Mouse (Mus musculus) brain, embryonic 14.5 days (tissue): ENCODE measurements around the gene Rilp. TPM values are rescaled to one million over a fixed set of nuclear protein-coding genes. Genes with fewer than 3 reads are reported as not detected.

Source experiments
- DNase-seq: peaks from one replicate; pipeline ENCODE4 v3.0.0-alpha.2; 2011; ENCODE audit warnings: low read depth
- CTCF ChIP-seq: fragments of 200-500 bp; IDR thresholded peaks from 2 replicates; pipeline ENCODE4 v1.5.1; 2012; ENCODE audit warnings: inconsistent platforms, mild to moderate bottlenecking, moderate library complexity, borderline replicate concordance; ENCODE audit not compliant: insufficient read depth, insufficient read length; ENCODE audit errors: extremely low read depth
- POLR2A ChIP-seq: fragments of 200-500 bp; IDR thresholded peaks from 2 replicates; pipeline ENCODE4 v1.6.1; 2012; ENCODE audit warnings: mild to moderate bottlenecking, inconsistent platforms, borderline replicate concordance; ENCODE audit not compliant: poor library complexity, insufficient read depth, insufficient read length, severe bottlenecking; ENCODE audit errors: extremely low read depth
- polyA plus RNA-seq: library from polyadenylated mRNA; depleted of rRNA; stranded (reverse); fragments of >200 nt; gene quantifications from 2 replicates; pipeline ENCODE4 v1.2.3, GENCODE M21; 2012; rRNA removed

The Rilp gene
- 1.0 and 1.5 TPM in 2 replicates for polyA plus RNA-seq

DNA sequence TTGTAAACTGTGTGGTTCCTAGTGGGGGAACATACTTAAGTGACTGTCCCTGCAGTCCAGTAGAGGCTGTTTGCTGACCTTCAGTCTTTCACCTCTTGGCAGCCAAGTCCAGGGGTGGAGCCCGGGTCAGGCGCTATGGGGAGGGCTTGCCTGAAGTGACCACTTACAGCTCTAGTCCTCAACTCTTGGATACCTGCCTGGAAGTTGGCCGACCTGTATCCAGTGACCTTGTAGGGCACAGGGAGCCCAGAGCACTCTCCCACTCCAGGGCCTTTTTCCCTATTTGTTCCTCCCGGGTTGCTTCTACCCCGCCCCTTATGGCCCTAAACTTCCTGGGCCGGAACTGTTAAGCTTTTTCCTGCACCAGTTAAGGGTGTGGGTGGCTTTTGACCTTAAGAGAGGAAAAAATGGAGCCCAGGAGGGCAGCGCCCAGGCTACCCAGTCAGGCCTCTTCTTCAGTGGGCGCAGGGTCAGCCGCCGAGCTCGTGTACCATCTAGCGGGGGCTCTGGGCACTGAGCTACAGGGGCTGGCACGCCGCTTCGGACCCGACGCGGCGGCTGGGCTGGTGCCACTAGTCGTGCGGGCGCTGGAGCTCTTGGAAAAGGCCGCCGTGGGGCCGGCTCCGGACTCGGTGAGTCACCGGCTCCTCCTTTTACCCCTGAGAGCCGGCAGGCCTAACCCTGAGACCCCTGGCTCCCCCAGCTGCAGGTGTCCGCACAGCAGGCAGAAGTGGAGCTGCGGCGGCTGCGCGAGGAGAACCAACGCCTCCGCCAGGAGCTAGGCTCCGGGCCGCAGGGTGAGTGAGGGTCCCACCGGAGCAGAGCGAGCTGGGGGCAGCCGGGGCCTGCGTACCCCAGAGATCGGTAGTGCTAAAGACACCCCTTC lies at the start of gene Rilp:
Gene Rilp (plus strand): TSS at position 354 of the 886 bp plus-strand sequence.
- TF ChIP-seq CTCF = peak; percentile 50; the same call in 1 of the 2 replicates
- TF ChIP-seq POLR2A = no peak
- peak; percentile 75 for DNase-seq

DNA sequence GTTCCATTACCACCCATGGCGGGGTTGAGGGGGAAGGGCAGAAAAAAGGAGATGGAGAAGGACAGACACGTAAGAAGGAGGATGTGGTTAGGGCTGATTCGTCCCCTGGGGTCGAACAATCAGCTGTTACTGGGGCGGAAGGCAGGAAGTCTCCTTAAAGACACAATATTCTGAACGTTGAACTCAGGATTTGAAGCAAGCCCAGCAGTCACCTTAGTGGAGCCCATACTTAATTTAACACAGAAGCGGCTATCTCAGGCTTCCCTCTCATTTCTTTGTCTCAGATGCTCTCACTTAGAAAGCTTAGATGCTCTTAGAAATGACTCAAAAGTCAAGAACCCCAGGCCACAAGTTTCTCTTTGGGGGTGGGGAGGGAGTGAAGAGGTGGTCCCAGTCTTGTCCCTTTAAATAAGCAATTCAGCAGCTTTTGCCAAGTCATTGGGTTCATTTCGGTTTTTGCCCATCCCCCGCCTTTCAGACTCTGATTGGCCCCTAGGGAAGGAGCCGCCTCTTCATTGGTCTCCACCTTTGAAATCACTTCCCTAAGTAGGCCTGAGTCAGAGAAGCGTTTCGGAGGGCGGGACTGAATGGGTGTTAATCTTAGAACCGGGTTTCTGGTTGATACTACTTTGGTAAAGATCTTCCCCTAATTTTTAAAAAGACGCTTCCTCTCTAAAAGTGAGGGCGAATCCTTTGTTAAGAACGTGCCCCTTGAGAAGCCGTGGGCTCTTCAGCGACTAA lies 49.6 kb upstream of the Rilp start:
- TF ChIP-seq CTCF (no peak), POLR2A (no peak)
- DNase-seq = peak; percentile 96

DNA sequence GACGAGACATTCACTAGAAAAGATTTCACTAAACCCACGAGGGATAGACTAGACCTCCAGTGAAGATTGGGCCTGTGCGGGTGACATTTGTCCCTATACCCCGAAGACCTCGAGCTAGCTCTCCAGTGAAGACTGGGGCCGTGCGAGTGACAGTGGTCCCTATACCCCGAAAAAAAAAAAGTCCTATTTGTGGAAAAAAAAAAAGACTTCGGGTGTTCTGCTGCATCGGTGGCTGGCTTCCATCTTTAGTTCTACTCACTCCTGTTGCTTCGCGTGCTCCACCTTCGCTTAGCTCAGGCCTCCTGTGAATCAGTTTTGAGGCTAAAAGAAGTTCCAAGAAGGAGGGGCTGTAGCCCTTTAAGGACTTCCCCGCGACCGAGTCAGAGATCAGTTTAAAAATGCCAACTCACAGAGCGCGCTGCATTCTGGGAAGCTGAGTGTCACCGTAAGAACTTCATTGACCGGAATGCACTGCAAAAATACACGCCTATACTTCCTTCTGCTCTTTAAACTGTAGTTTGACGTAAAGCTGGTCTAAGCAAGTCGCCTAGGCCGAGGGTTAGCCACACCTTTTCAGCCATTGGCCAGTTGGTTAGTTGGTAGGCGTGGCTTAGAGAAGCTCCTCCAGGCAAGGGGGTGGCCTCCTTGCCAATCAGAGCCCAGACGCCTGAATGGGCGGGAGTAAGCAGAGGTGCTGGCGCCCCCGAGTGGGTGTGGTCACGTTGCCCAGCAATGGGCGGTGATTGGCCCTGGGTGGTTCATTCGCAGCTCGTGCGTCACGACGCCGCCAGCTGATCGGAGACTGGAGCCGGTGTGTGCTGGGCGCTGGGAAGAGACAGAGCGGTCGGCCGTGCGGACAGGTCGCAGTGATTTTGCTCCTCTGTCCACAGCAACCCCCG lies 48.8 kb upstream of the Rilp start, which contains the start of gene Tlcd2:
Gene Tlcd2 (plus strand): TSS at position 872 of the 899 bp plus-strand sequence.
- TF ChIP-seq POLR2A (peak; percentile 55; the same call in 1 of the 2 replicates), CTCF (no peak)
- peak; percentile 100 for DNase-seq

DNA sequence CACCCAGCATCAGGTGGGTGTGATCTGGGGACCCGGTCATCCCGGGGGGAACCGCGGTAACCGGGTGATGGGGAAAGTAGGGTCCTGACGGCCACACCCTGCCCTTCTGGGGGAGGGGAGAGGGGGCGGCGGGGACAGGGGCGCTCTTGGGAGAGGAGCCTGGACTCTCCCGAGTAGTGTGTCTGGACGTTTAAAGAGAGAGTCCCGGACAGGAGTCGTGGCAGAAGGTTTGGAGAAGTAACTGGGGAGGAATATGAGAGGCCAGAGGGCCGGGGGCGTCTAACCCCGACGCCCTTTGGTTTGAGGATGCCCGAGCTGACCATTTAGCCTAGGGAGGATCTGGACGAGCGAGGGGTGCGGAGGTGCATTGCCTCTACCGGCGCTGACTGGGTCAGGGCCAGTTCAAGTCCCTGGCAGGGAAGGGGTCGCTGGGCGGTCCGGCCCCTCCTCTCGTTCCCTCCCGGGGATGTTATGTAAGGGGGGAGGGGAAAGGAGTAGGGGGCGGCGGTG lies 48.1 kb upstream of the Rilp start:
- no peak for DNase-seq
- TF ChIP-seq CTCF (no peak), POLR2A (no peak)

- no peak for DNase-seq
- TF ChIP-seq CTCF (no peak), POLR2A (no peak)
Measured at GRCm38 (mm10) chr11:75462253-75462783, 47.6 kb upstream of the Rilp start.

DNA sequence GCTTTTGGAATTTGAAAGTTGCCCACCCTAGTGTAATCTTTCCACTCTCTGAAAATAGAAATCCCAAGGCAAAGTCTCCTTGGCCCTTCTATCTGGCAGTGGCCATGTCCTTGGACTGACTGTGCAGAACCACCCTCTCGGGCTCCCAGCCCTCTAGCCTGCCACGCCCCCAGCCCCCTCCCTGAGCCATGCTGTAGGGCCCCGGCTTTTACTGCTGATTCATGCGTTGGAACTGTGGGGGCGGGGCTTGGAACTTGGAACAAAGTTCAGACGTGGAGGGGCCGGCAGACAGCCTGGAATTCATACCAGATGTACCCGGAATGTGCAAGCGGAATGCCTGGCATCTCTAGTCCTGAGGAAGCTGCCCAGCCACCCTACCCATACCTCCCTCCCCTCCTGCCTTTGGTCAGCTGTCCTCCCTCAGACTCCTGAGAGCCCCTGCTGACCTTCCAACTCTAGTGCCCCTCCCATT lies 47.0 kb upstream of the Rilp start:
- TF ChIP-seq POLR2A (no peak), CTCF (no peak)
- DNase-seq = peak; percentile 66

DNA sequence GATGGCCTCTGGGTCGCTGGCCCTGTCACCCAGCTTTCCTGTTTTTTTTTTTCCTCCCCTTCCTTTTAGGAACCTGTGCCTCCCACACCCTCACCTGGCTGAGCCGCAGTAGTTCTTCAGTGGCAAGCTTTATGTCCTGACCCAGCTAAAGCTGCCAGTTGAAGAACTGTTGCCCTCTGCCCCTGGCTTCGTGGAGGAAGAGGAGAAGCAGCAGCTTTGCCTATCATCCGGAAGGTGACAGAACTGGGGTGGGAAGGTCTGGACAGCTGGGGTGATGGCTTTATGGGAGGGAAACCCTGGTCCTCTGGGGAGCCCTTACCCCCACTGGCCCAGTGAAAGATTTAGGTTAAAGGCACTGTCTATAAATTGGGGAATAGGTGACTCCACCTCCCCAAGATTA lies 46.3 kb upstream of the Rilp start:
- no peak for DNase-seq
- TF ChIP-seq POLR2A = no peak
- TF ChIP-seq CTCF = no peak

DNA sequence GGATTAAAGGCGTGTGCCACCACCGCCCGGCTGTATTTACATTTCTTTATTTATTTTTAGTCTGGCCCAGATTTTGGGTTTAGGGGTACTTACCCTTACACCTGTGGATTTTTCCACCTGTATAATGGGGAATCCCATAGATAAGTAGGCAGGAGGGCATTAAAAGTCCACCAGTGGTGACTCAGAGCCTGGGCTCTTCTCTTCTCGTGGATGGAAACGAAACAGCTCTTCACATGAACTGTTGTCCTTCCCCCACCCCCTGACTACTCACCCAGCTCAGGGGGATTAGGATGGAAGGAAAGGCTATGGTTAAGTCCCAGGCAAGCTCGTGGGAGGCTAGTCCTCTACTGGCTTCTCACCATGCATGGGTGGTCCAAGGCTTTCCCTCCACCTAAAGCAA lies 45.5 kb upstream of the Rilp start:
- DNase-seq = no peak

GRCm38 (mm10) chr11:75465051-75465450 lies 44.8 kb upstream of the Rilp start:
- no peak for DNase-seq
- TF ChIP-seq CTCF (no peak), POLR2A (no peak)

More for the DNA sequence above, 45.5 kb upstream of the Rilp start:
- no peak for TF ChIP-seq POLR2A
- no peak for TF ChIP-seq CTCF

GRCm38 (mm10) chr11:75466731-75467505 lies 43.0 kb upstream of the Rilp start:
- TF ChIP-seq CTCF (no peak), POLR2A (no peak)
- DNase-seq = no peak
